Mouse (Mus musculus): ENCODE data around the gene D6Wsu163e. TPM values are rescaled to one million over a fixed set of nuclear protein-coding genes. Genes with fewer than 3 reads are reported as not detected.

The D6Wsu163e gene
- total and polyA plus RNA-seq, 3 experiments: 18.7 to 42.0 (median 31.1) TPM

GRCm38 (mm10) chr6:126995494-126995893 is 55.7 kb downstream of the D6Wsu163e start:
- H3K27ac ChIP-seq (ENCODE audit: insufficient read depth, low read depth): no peak overlapping the region
- in situ Hi-C loops (cut with MboI; ENCODE audit: low pct_ligation_motif_present, low pct_unique_long_range_greater_than_20kb, low sequenced_read_pairs) (no loop called here), dilution Hi-C loops (cut with MboI; ENCODE audit: extremely low pct_ligation_motif_present, extremely low pct_unique_long_range_greater_than_20kb, low sequenced_read_pairs) (no loop called here)
- no peaks in the 10 kb centered on the region for H3K27me3 ChIP-seq (replicated peaks)
- H3K4me2 ChIP-seq (ENCODE audit: insufficient read depth, low read depth, poor library complexity, severe bottlenecking): no peak overlapping the region
- H3K79me2 ChIP-seq (replicated peaks; ENCODE audit: control insufficient read depth, extremely low read depth, insufficient read depth, poor library complexity, severe bottlenecking): no peaks in the 10 kb centered on the region
- no peaks in the 10 kb centered on the region for H3K36me3 ChIP-seq (replicated peaks in 1 of 2; ENCODE audit: control insufficient read depth in 1 of 2, insufficient read depth in 1 of 2, low read length in 1 of 2)
- H3K4me3 ChIP-seq (replicated peaks in 1 of 3; ENCODE audit: low read depth in 2 of 3, low read length in 2 of 3, poor library complexity in 1 of 3): no peak overlapping the region
- TF ChIP-seq ZNF384 (IDR thresholded peaks at IDR 0.05; ENCODE audit: low read depth, low read length): no peak
- no peak for TF ChIP-seq NRF1 (IDR thresholded peaks at IDR 0.05; ENCODE audit: low read depth, low read length)
- no peak for TF ChIP-seq ZKSCAN1 (IDR thresholded peaks at IDR 0.05; ENCODE audit: borderline replicate concordance, low read depth, low read length)
- DNase-seq (ENCODE audit: extremely low read depth): no peak
- peaks cover 2% of the 10 kb centered on the region for H3K9me3 ChIP-seq (replicated peaks; ENCODE audit: low read length)
- H3K4me1 ChIP-seq (ENCODE audit: control insufficient read depth in 1 of 2, insufficient read depth in 2 of 2): peaks cover 2 to 9% of the 10 kb centered on the region in 2 experiments; a peak in 3 of 4 replicates
- no peak overlapping the region for H3K9ac ChIP-seq (ENCODE audit: insufficient read depth, low read depth)

- in situ Hi-C loops (cut with MboI; ENCODE audit: low pct_ligation_motif_present, low pct_unique_long_range_greater_than_20kb, low sequenced_read_pairs) (no loop called here), dilution Hi-C loops (cut with MboI; ENCODE audit: extremely low pct_ligation_motif_present, extremely low pct_unique_long_range_greater_than_20kb, low sequenced_read_pairs) (no loop called here)
- Histone ChIP-seq H3K79me2 (replicated peaks; ENCODE audit: control insufficient read depth, extremely low read depth, insufficient read depth, poor library complexity, severe bottlenecking) (no peaks in the 10 kb centered on the region), H3K4me2 (ENCODE audit: insufficient read depth, low read depth, poor library complexity, severe bottlenecking) (no peak overlapping the region), H3K4me3 (replicated peaks in 1 of 3; ENCODE audit: low read depth in 2 of 3, low read length in 2 of 3, poor library complexity in 1 of 3) (no peak overlapping the region), H3K9me3 (replicated peaks; ENCODE audit: low read length) (peaks cover 2% of the 10 kb centered on the region), H3K36me3 (replicated peaks in 1 of 2; ENCODE audit: control insufficient read depth in 1 of 2, insufficient read depth in 1 of 2, low read length in 1 of 2) (no peaks in the 10 kb centered on the region), H3K9ac (ENCODE audit: insufficient read depth, low read depth) (no peak overlapping the region), H3K27ac (ENCODE audit: insufficient read depth, low read depth) (no peak overlapping the region), H3K27me3 (replicated peaks) (no peaks in the 10 kb centered on the region), H3K4me1 (ENCODE audit: control insufficient read depth in 1 of 2, insufficient read depth in 2 of 2) (peaks cover 2 to 9% of the 10 kb centered on the region in 2 experiments; a peak in 3 of 4 replicates)
- TF ChIP-seq ELF1 (IDR thresholded peaks at IDR 0.05; ENCODE audit: low read depth, low read length): no peak
- no peak for TF ChIP-seq CHD1 (IDR thresholded peaks at IDR 0.05; ENCODE audit: low read depth, low read length)
- no peak for TF ChIP-seq JUN (IDR thresholded peaks at IDR 0.05; ENCODE audit: insufficient read depth, low read depth, low read length)
- TF ChIP-seq GABPA (IDR thresholded peaks at IDR 0.05; ENCODE audit: insufficient replicate concordance, low read depth, low read length): no peak
- TF ChIP-seq KAT2A (IDR thresholded peaks at IDR 0.05; ENCODE audit: insufficient replicate concordance, low read length): no peak
- no peak for TF ChIP-seq CHD2 (IDR thresholded peaks at IDR 0.05; ENCODE audit: low read length)
- no peak for TF ChIP-seq EP300 (IDR thresholded peaks at IDR 0.05; ENCODE audit: low read length)
- TF ChIP-seq BHLHE40 (IDR thresholded peaks at IDR 0.05; ENCODE audit: low read depth, low read length): no peak
- no peak for TF ChIP-seq TCF12 (IDR thresholded peaks at IDR 0.05; ENCODE audit: low read depth, low read length)
- TF ChIP-seq NRF1 (IDR thresholded peaks at IDR 0.05; ENCODE audit: low read depth, low read length): no peak
- no peak for TF ChIP-seq RAD21 (IDR thresholded peaks at IDR 0.05; ENCODE audit: low read depth, low read length)
- no peak for TF ChIP-seq RCOR1 (conservative IDR thresholded peaks at IDR 0.05; ENCODE audit: low read depth, low read length)
- no peak for TF ChIP-seq USF1 (IDR thresholded peaks at IDR 0.05; ENCODE audit: low read depth, low read length)
- TF ChIP-seq ZMIZ1 (IDR thresholded peaks at IDR 0.05; ENCODE audit: low read depth, low read length): no peak
- TF ChIP-seq ZC3H11A (IDR thresholded peaks at IDR 0.05; ENCODE audit: low read depth, low read length): no peak
- no peak for TF ChIP-seq JUND (conservative IDR thresholded peaks at IDR 0.05; ENCODE audit: low read depth, low read length)
- no peak for TF ChIP-seq TBP (conservative IDR thresholded peaks at IDR 0.05; ENCODE audit: low read depth, low read length)
- TF ChIP-seq NELFE (IDR thresholded peaks at IDR 0.05; ENCODE audit: low read depth, low read length): no peak
- peak; percentile 24 for DNase-seq (ENCODE audit: extremely low read depth)
Observed at GRCm38 (mm10) chr6:126996399-126996798, 56.6 kb downstream of the D6Wsu163e start.
